Mouse (Mus musculus): ENCODE results near the gene Zfp609. TPM values are rescaled to one million over a fixed set of nuclear protein-coding genes. Genes with fewer than 3 reads are reported as not detected.

The Zfp609 gene
- polyA plus RNA-seq, 1 experiment, result 11.1 TPM

DNA sequence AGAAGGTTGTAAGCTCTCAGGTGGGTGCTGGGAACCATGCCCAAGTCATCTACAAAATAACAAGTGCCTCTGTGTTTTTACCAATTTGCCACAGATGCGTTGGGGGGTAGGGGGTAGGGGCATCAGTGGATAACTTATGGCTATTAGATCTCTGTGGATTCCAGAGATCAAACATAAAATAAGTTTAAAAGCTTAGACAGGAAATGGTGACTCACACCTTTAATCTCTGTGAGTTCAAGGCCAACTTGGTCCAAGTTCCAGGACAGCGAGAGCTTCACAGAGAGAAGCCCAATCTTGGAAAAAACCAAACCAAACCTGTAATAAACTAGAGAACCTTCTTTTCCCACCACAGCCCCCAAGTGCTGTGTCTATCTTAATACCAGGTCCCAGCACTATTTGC lies 180.6 kb downstream of the Zfp609 start:
- no peak overlapping the region for H3K4me2 ChIP-seq (ENCODE audit: low read depth)
- no peak for TF ChIP-seq POLR2AphosphoS2 (IDR thresholded peaks at IDR 0.05; ENCODE audit: insufficient read length, low read depth)
- TF ChIP-seq USF1 (IDR thresholded peaks at IDR 0.05; ENCODE audit: low read depth), result no peak
- no peak for TF ChIP-seq TCF3 (IDR thresholded peaks at IDR 0.05; ENCODE audit: insufficient read length, low read depth)
- TF ChIP-seq POLR2A (IDR thresholded peaks at IDR 0.05; ENCODE audit: insufficient read length, low read depth), result no peak
- TF ChIP-seq MYOD1 (IDR thresholded peaks at IDR 0.05; ENCODE audit: control insufficient read depth in 1 of 3, insufficient read length in 2 of 3, low read depth in 2 of 3), result no peak

GRCm38 (mm10) chr9:65645984-65646383 lies 181.4 kb downstream of the Zfp609 start:
- Histone ChIP-seq H3K4me2 (ENCODE audit: low read depth) (no peak overlapping the region), H3ac (ENCODE audit: control insufficient read depth, insufficient read length) (no peak overlapping the region), H3K4me3 (peak overlapping the region; percentile 1), H3K79me2 (ENCODE audit: control insufficient read depth, insufficient read depth) (peaks cover 87% of the 10 kb centered on the region), H3K27me3 (ENCODE audit: control insufficient read depth, insufficient read depth, insufficient read length) (no peaks in the 10 kb centered on the region), H3K36me3 (ENCODE audit: control insufficient read depth, insufficient read depth) (no peaks in the 10 kb centered on the region)
- no peak for TF ChIP-seq E2F4 (IDR thresholded peaks at IDR 0.05; ENCODE audit: insufficient read depth)
- TF ChIP-seq MYOD1 (IDR thresholded peaks at IDR 0.05; ENCODE audit: control insufficient read depth in 1 of 3, insufficient read length in 2 of 3, low read depth in 2 of 3), result no peak
- TF ChIP-seq REST (IDR thresholded peaks at IDR 0.05; ENCODE audit: insufficient read depth, insufficient read length), result no peak
- TF ChIP-seq MAX (IDR thresholded peaks at IDR 0.05; ENCODE audit: low read depth), result no peak
- no peak for TF ChIP-seq MYOG (IDR thresholded peaks at IDR 0.05; ENCODE audit: control insufficient read depth in 1 of 3, insufficient read depth in 1 of 3, insufficient read length in 2 of 3, low read depth in 2 of 3)
- TF ChIP-seq TCF12 (IDR thresholded peaks at IDR 0.05; ENCODE audit: insufficient read depth, poor library complexity, severe bottlenecking), result no peak
- no peak for TF ChIP-seq USF1 (IDR thresholded peaks at IDR 0.05; ENCODE audit: low read depth)
- TF ChIP-seq SRF (IDR thresholded peaks at IDR 0.05; ENCODE audit: control insufficient read depth, insufficient read length, low read depth), result no peak
- TF ChIP-seq TCF3 (IDR thresholded peaks at IDR 0.05; ENCODE audit: insufficient read length, low read depth), result no peak
- TF ChIP-seq POLR2AphosphoS2 (IDR thresholded peaks at IDR 0.05; ENCODE audit: insufficient read length, low read depth), result no peak
- no peak for TF ChIP-seq POLR2A (IDR thresholded peaks at IDR 0.05; ENCODE audit: insufficient read length, low read depth)
- no peak for TF ChIP-seq CEBPB (IDR thresholded peaks at IDR 0.05; ENCODE audit: insufficient read depth, poor library complexity, severe bottlenecking)

More for the DNA sequence above, 180.6 kb downstream of the Zfp609 start:
- H3K36me3 ChIP-seq (ENCODE audit: control insufficient read depth, insufficient read depth), result no peaks in the 10 kb centered on the region
- no peaks in the 10 kb centered on the region for H3K27me3 ChIP-seq (ENCODE audit: control insufficient read depth, insufficient read depth, insufficient read length)
- peaks cover 79% of the 10 kb centered on the region for H3K79me2 ChIP-seq (ENCODE audit: control insufficient read depth, insufficient read depth)
- H3K4me3 ChIP-seq, result no peak overlapping the region
- H3ac ChIP-seq (ENCODE audit: control insufficient read depth, insufficient read length), result no peak overlapping the region

- Histone ChIP-seq H3ac (ENCODE audit: control insufficient read depth, insufficient read length) (no peak overlapping the region), H3K79me2 (ENCODE audit: control insufficient read depth, insufficient read depth) (peaks cover 96% of the 10 kb centered on the region), H3K4me2 (ENCODE audit: low read depth) (no peak overlapping the region), H3K4me3 (peak overlapping the region; percentile 1), H3K36me3 (ENCODE audit: control insufficient read depth, insufficient read depth) (no peaks in the 10 kb centered on the region), H3K27me3 (ENCODE audit: control insufficient read depth, insufficient read depth, insufficient read length) (no peaks in the 10 kb centered on the region)
- no peak for TF ChIP-seq E2F4 (IDR thresholded peaks at IDR 0.05; ENCODE audit: insufficient read depth)
- TF ChIP-seq POLR2AphosphoS2 (IDR thresholded peaks at IDR 0.05; ENCODE audit: insufficient read length, low read depth), result no peak
- TF ChIP-seq MYOD1 (IDR thresholded peaks at IDR 0.05; ENCODE audit: control insufficient read depth in 1 of 3, insufficient read length in 2 of 3, low read depth in 2 of 3), result no peak
- TF ChIP-seq TCF3 (IDR thresholded peaks at IDR 0.05; ENCODE audit: insufficient read length, low read depth), result no peak
Measured at GRCm38 (mm10) chr9:65644960-65645359, 182.4 kb downstream of the Zfp609 start.

GRCm38 (mm10) chr9:65642546-65642945 lies 184.8 kb downstream of the Zfp609 start:
- Histone ChIP-seq H3K4me3 (no peak overlapping the region), H3K4me2 (ENCODE audit: low read depth) (no peak overlapping the region), H3K36me3 (ENCODE audit: control insufficient read depth, insufficient read depth) (no peaks in the 10 kb centered on the region), H3K27me3 (ENCODE audit: control insufficient read depth, insufficient read depth, insufficient read length) (no peaks in the 10 kb centered on the region), H3ac (ENCODE audit: control insufficient read depth, insufficient read length) (no peak overlapping the region), H3K79me2 (ENCODE audit: control insufficient read depth, insufficient read depth) (peaks cover 92% of the 10 kb centered on the region)
- no peak for TF ChIP-seq SRF (IDR thresholded peaks at IDR 0.05; ENCODE audit: control insufficient read depth, insufficient read length, low read depth)
- TF ChIP-seq POLR2A (IDR thresholded peaks at IDR 0.05; ENCODE audit: insufficient read length, low read depth), result no peak
- TF ChIP-seq TCF12 (IDR thresholded peaks at IDR 0.05; ENCODE audit: insufficient read depth, poor library complexity, severe bottlenecking), result no peak
- no peak for TF ChIP-seq REST (IDR thresholded peaks at IDR 0.05; ENCODE audit: insufficient read depth, insufficient read length)
- TF ChIP-seq MAX (IDR thresholded peaks at IDR 0.05; ENCODE audit: low read depth), result no peak
- no peak for TF ChIP-seq MYOD1 (IDR thresholded peaks at IDR 0.05; ENCODE audit: control insufficient read depth in 1 of 3, insufficient read length in 2 of 3, low read depth in 2 of 3)
- TF ChIP-seq USF1 (IDR thresholded peaks at IDR 0.05; ENCODE audit: low read depth), result no peak
- no peak for TF ChIP-seq POLR2AphosphoS2 (IDR thresholded peaks at IDR 0.05; ENCODE audit: insufficient read length, low read depth)
- TF ChIP-seq E2F4 (IDR thresholded peaks at IDR 0.05; ENCODE audit: insufficient read depth), result no peak
- TF ChIP-seq CEBPB (IDR thresholded peaks at IDR 0.05; ENCODE audit: insufficient read depth, poor library complexity, severe bottlenecking), result no peak
- TF ChIP-seq TCF3 (IDR thresholded peaks at IDR 0.05; ENCODE audit: insufficient read length, low read depth), result no peak
- TF ChIP-seq MYOG (IDR thresholded peaks at IDR 0.05; ENCODE audit: control insufficient read depth in 1 of 3, insufficient read depth in 1 of 3, insufficient read length in 2 of 3, low read depth in 2 of 3), result no peak

Other genes with a start within 250 kb of the Zfp609 start
- gene Plekho2, start 247.5 kb downstream of the Zfp609 start, polyA plus RNA-seq (2012; fragmentation: generic; extraction: Trizol), result 14.6 TPM
- gene Pif1, start 240.4 kb downstream of the Zfp609 start, polyA plus RNA-seq (2012; fragmentation: generic; extraction: Trizol), result 6.9 TPM
- 32.1 TPM for gene Rbpms2, start 197.9 kb downstream of the Zfp609 start, polyA plus RNA-seq (2012; fragmentation: generic; extraction: Trizol)
- 140 TPM for gene Oaz2, start 159.6 kb downstream of the Zfp609 start, polyA plus RNA-seq (2012; fragmentation: generic; extraction: Trizol)
- 29.0 TPM for gene Pclaf, start 62.7 kb upstream of the Zfp609 start, polyA plus RNA-seq (2012; fragmentation: generic; extraction: Trizol)
- 9.0 TPM for gene Trip4, start 81.2 kb upstream of the Zfp609 start, polyA plus RNA-seq (2012; fragmentation: generic; extraction: Trizol)
- gene Csnk1g1, start 81.4 kb upstream of the Zfp609 start, polyA plus RNA-seq (2012; fragmentation: generic; extraction: Trizol), result 6.8 TPM
- 651 TPM for gene Ppib, start 232.7 kb upstream of the Zfp609 start, polyA plus RNA-seq (2012; fragmentation: generic; extraction: Trizol)
- 1.8 TPM for gene Snx22, start 242.2 kb upstream of the Zfp609 start, polyA plus RNA-seq (2012; fragmentation: generic; extraction: Trizol)

Measured in myocyte (in vitro differentiated cells).